Mouse (Mus musculus): ENCODE measurements around the gene Exoc4.

The Exoc4 gene

DNA sequence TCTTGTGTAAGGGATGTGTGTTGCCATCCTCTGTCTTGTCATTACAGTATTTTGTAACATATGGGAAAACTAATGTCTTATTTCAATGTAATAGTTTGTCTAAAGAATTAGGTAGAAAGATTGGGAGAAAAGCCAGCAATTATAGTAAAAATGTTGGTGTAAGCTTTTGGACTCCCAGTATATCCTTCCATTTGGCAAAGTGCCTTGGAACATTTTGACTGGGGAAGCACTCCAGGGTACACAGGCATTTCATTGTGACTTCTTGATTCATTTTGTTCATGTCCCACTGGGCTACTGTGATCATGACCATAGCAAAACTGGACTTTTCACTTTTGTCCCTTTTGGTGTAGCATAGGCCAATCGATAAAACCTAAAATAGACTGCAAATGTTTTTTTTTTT is 61.6 kb downstream of the Exoc4 start:
- DNase-seq, result no peak

DNA sequence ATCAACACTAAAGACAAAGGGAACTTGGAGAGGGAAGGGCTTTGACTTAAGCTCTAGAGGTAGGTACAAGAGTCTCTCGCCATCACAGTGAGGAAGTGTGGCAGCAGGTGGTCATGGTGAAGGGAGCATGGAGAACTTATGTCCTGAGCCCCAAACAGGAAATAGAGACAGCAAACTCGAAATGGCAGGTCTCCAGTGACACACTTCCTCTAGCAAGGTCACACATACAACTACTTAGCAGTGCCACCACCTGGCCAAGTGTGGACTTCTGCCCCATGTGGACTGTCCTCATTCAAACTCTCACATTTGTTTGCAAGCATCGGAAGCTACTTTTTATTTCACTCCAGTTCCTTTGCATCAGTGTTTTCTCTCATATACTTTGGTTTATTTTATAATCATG is 74.0 kb downstream of the Exoc4 start:
- DNase-seq, result no peak

DNA sequence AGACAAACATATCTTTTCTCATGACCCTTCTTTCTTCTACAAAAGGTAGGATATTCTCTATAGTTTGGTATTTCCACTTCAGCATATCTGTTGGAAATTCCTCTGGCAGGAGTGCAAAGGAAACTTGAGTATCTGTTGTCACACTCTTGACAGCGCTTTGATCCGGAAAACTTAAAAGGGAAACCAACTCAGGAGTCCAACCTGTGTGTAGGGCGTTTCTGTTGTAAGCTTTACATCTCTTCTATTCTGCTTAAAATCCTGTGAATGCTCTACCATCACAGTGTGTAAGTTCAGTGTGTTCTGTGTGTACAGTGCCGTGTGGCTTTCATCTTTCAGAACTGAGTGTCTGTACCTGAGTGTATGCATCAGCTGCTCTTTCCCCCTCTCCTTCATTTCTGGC is 74.5 kb downstream of the Exoc4 start:
- no peak for DNase-seq

DNA sequence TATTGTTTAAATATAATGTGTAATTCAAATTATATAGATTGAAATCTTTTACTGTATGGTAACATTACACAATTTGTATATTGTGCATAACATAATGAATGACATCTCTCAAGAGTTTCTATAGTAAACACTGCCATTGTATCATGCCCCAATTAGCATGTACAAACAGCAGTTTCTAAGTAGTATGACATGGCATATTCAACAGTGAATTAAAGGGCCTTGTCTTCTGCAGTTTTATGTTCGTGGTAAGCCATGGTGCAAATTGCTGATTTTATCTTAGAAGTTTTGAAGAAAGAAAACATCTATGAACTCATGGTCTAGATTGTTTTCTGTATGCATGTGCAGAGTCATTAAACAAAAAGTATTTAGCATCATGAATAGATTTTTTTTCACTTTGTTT is 79.4 kb downstream of the Exoc4 start:
- no peak for DNase-seq

DNA sequence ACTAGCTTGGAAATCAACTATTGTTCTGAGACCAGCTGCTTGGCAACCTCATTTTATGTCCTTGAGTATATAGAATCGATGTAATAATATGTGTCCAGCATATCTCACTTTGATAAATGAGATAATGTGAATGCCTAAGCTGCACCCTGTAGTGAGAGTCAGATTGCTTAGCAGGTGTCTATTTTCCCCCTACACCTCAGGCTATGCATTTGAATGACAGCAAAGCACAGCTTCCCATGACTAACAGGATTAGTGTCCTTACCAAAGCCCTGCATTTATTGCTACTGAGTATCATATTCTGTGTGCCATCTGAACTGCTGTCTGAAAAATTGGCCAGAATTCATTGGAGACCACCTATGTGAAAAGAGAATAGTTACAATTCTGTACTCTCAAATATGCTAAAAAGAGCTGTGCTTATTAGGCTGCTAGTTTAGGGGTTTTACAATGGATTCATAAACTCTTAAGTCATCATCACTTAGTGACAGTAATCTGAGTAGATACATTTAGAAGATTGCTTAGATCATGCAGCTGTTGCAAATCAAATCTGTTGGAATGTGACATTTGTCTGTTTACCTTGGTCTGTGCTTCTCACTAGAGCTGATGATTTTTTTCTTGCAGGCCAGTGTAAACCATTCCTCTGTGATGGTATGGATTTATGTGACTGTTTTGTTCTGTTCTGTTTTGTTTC is 98.3 kb downstream of the Exoc4 start:
- DNase-seq, result no peak

DNA sequence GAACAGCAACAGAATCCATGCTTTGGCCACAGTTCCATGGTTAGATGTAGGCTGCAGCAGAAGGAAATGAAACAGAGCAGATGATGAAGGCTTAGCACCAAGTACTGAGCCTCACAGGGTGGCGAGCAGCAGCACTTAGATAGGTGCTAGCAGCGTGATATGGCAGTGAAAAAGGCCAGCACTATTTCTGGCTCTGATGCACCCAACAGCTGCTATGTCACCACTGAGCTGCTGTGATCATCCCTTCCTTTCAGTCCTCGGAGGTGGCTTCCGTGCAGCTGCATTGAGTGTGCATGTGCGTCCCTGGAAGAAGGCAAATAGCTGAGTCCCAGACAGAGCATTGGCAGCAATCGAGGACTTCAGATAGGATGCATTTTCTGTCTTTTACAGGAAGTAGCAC is 112.7 kb downstream of the Exoc4 start:
- DNase-seq, result peak; percentile 71

DNA sequence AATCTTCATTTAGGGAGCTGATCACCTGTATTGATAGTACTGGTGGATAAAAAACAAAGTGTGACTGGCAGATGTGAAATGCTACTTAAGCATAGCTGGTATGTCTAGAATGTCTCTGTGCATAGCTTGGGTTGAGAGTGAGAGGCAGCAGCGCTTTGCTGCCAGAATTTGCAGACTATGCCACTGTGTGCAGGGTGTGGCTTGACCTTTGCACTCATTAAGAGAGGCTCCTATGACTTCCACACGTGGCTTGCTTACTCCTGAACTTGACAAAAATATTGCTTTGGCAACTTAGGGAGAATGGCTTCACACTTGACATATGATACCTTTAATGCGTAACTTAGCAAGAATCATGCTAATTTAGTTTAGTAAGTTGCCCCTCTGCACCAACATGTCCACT is 131.6 kb downstream of the Exoc4 start:
- no peak for DNase-seq

DNA sequence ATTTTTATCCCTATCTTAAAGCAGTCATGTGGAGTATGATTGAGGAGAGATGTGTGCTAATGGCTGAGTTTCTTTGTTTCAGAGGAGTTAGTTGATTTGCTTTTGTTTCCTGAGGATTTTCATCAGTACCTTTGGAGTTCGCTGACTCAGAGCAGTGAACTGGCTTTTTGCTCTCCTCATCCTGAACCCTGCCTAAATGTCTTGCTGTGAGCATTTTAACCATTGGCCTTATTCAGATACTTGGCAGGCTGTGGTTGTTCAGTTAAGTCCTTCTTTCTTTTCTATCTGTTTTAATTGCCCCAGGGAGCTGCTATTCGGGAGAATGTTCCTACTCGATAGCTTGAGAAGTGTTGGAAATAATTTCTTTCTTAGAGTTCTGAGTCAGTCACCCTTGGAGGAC is 133.3 kb downstream of the Exoc4 start:
- no peak for DNase-seq

DNA sequence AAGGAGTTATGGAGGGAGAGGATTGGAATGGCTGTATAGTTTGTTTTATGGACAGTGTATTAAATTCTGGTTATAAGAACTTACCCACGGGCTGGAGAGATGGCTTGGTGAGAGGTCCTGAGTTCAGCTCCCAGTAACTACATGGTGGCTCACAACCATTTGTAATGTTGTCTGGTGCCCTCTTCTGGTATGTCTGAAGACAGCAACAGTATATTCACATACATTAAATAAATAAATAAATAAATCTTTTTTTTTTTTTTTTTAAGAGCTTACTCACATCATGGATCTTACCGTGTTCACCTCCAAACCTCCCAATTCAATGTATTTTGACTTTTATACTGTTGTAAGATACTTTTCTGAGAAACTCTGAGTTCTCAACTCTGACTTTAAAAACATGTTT is 143.1 kb downstream of the Exoc4 start:
- no peak for DNase-seq

DNA sequence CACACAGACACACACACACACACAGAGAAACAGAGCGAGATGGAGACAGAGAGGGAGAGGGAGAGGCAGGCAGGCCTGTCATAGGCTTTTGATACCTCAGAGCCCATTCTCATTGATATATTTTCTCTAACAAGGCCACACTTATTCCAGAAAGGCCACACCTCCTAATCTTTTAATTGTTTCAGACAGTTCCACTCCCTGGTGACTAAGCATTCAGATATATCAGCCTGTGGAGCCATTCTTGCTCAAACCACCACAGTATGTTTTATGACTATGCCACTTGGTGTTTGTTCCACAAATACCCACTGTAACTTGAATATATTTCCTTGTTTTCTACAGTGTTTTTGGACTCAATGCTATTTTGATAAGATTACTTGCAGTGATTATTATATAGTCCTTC is 150.6 kb downstream of the Exoc4 start:
- DNase-seq, result no peak

DNA sequence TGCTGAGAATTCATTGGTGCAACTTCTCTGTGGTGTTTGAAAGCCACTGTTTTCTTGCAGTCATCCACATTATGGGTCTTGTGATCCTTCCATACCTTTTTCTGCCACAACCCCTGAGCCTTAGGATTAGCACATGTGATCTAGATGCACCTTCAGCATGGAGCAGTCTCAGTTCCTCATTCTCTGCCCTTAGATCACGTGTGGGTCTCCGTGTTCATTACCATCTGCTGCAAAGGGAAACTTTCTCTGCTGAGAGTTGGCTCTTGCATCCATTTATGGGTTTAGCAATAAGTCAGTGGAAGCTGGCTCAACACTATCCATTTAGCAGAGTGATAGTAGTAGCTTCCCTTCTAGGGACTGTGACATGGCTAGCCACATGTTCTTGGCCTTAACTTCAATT is 152.3 kb downstream of the Exoc4 start:
- DNase-seq, result no peak

DNA sequence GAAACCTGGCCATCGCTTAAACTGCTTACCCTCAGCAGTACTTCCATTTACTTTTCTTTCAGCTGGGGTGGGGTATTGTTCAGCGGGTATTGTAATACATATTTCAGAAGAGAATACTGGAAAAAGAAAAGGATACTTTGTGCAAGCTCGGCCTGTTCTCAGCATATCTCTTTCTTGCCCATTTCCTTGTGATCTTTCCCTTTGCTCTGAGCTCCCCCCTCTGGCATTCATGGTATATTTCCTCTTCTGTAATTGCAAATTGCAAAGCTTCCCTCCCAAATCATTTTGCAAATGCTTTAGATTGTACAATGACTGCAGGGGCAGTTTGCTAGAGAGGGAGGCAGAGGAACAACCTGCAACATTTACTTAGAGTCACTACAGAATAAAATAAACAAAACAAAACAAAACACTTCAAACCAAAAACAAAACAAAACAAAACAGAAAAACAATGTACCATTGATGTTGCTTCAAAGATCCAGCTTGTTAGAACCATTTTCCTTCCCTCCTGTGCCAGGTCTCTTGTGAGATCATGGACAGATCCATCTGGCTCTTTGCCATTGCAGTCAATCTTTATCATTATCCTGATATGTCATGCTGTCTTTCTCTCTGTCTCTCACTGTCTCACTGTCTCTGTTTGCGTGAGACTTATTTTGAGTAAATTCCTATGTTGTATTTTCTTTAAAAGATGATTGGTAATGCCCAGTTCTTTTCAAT is 156.8 kb downstream of the Exoc4 start:
- peak; percentile 29 for DNase-seq

DNA sequence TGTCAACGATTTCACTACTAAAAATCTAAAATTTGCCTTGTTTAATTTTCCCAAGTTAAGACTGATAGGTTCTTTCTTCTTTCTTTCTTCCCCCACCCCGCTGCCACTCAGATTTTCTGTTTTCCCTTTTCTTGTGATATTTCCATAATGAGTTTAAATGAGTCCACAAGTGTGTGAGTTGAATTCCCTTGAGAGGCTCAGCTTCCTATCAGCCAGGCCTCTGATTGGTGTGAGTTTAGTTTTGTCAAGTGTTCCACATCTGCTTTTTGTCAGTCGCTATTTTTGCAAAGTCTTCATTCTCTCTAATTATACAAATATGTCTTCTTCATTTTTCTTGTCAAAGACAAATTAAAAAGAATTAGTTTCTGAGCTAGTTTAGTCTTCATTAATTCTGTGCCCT is 160.7 kb downstream of the Exoc4 start:
- no peak for DNase-seq

DNA sequence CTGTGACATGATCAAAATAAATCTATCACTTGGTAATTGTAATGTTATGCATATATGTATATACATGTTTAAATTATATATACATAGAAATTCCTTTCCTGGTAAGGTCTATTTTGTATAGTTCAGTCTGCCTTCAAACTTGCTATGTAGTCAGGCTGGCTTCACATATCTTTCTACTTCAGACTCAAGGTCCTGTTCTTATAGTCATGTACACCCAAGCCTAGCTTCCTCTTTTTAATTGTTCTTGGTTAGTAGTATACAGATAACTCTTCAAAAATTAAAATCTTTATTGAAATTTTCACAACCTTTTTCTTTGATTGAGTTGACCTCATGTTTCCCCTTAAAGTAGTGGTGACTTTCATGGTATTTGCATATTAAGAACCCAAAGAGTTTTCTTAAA is 176.1 kb downstream of the Exoc4 start:
- no peak for DNase-seq

DNA sequence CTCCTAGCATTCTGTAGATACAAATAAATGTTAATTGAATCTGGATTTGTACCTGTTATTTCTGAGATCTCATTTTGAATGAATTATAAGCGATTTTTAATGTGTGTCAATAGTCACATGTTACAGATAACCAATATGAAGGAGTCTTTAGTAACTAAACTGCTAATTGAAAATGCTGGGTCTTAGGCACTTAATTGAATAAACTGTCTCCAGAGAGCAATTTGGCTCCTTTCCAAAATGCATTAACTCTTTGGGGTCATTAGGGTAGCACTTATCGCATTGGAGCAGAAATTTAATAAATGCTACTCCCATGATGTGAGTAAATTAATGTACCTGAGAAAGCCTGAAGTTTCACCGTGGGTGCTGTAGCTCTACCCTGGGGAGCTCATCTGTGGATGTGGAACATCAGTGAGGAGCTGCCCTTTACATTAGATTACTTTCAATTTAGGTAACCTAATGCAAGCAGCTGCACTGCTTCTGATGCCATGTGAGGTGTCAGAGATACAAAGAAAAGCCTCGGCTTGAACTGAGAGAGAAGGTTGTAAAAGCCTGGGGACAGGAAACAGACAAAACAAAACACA is 182.4 kb downstream of the Exoc4 start:
- DNase-seq, result no peak

DNA sequence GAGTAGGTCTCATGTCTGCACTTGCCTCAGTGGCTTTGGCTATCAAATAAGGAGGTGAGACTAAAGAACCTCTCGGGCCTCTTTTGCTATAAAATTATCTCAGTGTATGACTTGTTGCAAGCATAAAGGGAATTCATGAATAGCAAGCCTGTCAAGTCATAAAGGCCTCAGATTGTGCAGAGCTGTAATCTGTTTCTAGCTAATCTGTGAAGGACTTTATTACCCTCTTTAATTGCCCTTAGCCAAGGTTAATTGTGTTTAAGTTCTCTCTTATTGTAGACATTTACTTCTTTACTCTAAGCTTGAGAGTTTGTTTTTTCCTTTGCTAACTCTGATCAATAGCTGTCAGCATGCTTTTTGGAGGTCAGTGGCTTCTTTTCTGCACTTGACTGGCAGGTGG is 191.6 kb downstream of the Exoc4 start:
- DNase-seq, result no peak

DNA sequence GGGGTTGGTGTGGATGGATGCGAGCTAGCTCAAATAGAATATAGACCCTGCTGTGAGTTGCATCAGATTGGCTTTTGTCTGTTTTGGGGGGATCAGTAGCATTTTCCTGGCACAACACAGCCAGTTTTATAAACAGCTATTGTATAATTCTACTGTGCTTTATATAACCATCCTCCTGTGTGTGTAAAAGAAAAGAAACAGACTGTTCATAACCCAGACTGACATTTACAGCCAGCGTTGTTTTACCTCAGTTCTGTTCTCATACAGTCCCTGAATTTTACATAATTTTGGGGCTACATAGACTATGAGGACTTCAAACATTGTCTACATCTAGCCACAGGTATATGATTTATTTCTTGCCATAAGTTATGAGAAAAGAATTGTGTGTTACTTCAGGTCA is 204.9 kb downstream of the Exoc4 start:
- no peak for DNase-seq

DNA sequence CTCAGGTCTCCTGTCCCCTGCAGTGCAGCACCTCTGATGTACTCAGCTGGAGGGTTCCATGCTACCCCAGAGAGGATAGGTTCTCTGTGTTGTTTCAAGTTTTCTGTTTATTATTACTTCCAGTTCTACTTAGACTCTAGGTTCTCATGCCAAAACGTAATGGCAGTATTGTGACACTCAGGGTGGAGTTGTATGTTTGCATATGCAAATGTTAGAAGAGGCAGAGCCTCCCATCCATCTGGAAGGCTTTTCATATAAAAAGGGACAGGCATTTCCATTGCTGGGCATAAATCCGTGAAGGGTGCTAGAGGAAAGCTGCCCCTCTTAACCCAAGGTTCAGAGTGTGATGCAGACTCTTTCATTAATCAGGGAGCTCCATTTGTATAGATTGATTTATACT is 205.5 kb downstream of the Exoc4 start:
- DNase-seq, result no peak

DNA sequence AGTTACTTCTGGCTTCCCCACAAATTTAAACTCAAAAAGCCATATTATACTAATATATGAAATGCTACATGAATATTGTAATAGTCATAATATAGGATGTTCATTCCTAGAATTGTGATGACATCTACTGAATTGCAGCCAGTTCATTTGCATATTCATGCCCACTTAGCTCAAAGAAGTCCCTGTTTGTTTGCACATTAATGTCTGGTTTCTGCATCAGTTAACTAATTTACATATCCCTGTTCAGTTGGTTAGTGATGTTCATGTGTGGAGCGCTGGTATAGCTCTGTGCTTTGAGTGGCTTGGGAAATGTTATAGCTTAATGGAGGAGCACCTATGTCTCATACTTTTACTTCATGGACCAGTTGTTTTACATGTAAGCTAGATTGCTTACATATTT is 206.4 kb downstream of the Exoc4 start:
- no peak for DNase-seq

DNA sequence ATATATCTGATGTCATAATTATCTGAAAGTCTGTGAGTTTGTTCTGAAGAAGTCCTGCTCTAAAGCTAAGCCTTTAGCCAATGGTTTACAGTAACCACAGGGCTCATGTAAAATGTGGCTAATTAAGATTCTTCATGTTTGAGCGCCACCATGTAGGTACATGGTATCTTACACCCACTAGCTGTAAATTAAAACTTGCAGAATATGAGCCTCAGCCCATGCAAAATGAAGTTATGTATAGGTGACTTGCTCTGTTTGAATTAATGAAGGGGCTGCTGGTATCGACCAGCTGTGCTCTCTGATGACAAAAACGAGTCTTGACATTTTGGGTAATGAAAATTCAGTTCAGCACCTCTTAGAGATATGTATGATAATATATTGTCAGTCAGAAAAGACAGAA is 216.0 kb downstream of the Exoc4 start:
- DNase-seq, result no peak

DNA sequence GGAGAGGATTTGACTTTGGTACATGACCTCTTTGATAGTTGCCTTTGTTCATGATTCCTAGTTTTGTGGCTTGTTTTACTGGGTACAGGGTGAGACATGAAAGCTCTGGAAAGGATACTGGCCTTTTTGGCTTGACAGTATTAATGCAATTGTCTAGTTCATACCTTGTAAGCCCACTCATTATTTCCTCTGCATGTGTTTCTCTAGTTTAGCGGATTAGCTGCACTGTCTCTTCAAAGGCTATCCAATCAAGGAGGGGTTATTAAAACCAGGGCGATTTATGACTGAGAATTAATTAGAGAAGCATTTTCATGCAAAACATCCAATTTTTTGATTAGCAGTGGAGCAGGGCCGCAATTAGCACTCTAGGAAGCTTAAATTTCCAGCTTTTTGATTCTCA is 216.5 kb downstream of the Exoc4 start:
- DNase-seq, result no peak

DNA sequence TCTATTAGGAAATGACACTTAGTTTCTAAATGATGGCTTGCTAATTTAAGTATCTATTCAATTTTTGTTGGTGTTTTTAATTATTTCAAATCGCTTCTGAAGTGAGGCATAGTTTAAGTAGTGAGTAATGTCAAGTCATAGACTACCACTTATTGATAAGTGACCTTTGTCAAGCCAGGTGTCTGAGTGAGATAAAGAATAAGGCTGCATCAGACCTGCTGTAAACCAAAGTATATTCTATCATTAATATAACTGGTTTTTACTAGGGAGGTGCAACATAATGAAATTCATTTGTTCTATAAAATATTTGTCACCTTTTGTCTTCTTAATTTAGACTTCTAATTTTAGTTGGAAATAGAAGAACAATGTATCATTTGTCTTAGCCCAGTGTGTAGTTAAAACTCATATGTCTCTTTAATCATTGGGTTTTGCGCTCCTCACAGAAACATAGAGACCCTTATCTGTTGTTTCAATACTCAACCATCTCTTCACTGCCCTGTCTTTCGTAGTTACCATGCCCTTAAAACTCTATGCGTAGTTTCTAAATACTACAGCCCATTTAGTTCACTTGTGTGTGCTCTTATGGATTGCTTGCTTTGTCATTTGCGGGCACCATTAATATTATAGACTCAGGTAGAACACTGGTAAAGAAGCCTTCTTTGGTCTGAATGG is 217.4 kb downstream of the Exoc4 start:
- DNase-seq, result no peak

DNA sequence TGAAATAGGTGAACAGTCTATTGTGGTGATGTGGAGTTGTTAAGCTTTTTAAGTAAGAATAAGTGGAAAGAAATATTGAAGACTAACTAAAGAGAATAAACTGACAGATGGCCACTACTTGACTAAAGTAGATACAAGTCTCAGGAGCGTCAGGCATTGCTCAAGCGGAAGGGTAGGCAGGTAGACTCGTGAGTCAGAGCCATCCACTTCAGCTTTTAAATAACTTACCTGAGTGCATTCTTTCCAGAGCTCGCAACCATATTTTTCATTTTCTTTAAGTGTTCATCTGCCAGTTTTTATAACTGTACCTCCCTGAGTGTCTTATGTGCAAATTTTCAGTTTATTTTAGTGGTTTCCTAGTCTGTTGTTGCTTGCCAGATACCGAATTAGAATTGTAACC is 219.6 kb downstream of the Exoc4 start:
- no peak for DNase-seq

DNA sequence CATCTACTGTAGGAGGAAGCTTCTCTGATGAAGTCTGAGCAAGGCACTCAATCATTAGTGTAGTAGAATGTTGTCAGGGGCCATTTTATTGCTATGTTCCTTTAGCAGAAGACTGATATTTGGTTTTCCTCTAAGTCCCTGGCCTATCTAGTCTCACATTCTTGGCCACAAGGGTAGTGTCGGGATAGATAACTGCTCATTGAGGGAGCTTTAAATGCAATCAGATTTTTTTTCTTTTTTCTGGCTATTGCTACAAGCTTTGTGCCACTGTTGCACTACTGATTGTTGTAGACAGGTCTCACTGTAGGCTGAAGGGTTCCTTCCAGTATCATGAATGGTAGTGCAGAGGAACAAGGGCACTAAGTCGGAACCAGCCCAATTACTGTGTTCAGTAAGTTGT is 227.2 kb downstream of the Exoc4 start:
- DNase-seq, result no peak

All from right cerebral cortex, adult 18-20 months (tissue).